Mouse (Mus musculus) neural tube, embryonic 14.5 days (tissue): ENCODE results near the gene Tifab. TPM values are rescaled to one million over a fixed set of nuclear protein-coding genes. Genes with fewer than 3 reads are reported as not detected.

Experiments used
- polyA plus RNA-seq: library from polyadenylated mRNA; unstranded; fragments of >200 nt; fragmentation: Nextera tagmentation; extraction: Ambion mirVana; gene quantifications from 2 replicates; pipeline ENCODE4 v1.2.1, GENCODE M21; 2014

The Tifab gene
- polyA plus RNA-seq, 1 experiment from 2014 or later: 0.28 TPM

Other genes with a start within 250 kb of the Tifab start
- 273 and 328 TPM in 2 replicates for gene H2afy, start 42.5 kb downstream of the Tifab start, polyA plus RNA-seq
- 0.15 and 0.16 TPM in 2 replicates for gene Neurog1, start 73.3 kb upstream of the Tifab start, polyA plus RNA-seq
- gene Cxcl14, start 117.7 kb upstream of the Tifab start, polyA plus RNA-seq: 1.6 and 2.5 TPM in 2 replicates
- gene Gm3045, start 247.7 kb upstream of the Tifab start, polyA plus RNA-seq: not detected in 2 replicates